Mouse (Mus musculus) c-Kit-negative CD71-positive TER-119-positive erythroid progenitor cells, embryonic 14.5 days (primary cell): ENCODE data around the gene Kcnd3.
A peak's percentile ranks its signal among the peaks of the same experiment; 100 is the strongest.
"Not testable (repeated sequence)": the region's sequence is repeated elsewhere in the genome, so short reads cannot be mapped to it uniquely, and the experiment has no call there.

Source experiments
- DNase-seq: peaks from one replicate; pipeline ENCODE4 v3.0.0-alpha.2; 2013; ENCODE audit warnings: low read depth, low spot score

Kcnd3 gene

GRCm38 (mm10) chr3:105699241-105699933 lies 247.3 kb downstream of the Kcnd3 start:
- peak; percentile 76 for DNase-seq

- DNase-seq, result not testable (repeated sequence)
These were observed 248.7 kb downstream of the Kcnd3 start for GRCm38 (mm10) chr3:105700786-105701185.

GRCm38 (mm10) chr3:105701399-105701798 lies 249.3 kb downstream of the Kcnd3 start:
- no peak for DNase-seq

GRCm38 (mm10) chr3:105703571-105703970 lies 251.4 kb downstream of the Kcnd3 start:
- no peak for DNase-seq

GRCm38 (mm10) chr3:105704031-105705008 lies 252.2 kb downstream of the Kcnd3 start, which contains the start of gene Inka2:
Gene Inka2, plus strand, starts transcription at chr3:105704599.
- DNase-seq, result peak; percentile 71

- DNase-seq, result no peak
These were observed 253.0 kb downstream of the Kcnd3 start for GRCm38 (mm10) chr3:105705061-105705549.

- no peak for DNase-seq
These were observed 253.4 kb downstream of the Kcnd3 start for GRCm38 (mm10) chr3:105705561-105705960.

- no peak for DNase-seq
These were observed 254.4 kb downstream of the Kcnd3 start for GRCm38 (mm10) chr3:105706366-105707020.

GRCm38 (mm10) chr3:105707590-105707989 lies 255.5 kb downstream of the Kcnd3 start:
- DNase-seq, result no peak

GRCm38 (mm10) chr3:105710246-105710645 lies 258.1 kb downstream of the Kcnd3 start:
- DNase-seq, result no peak

GRCm38 (mm10) chr3:105711741-105712140 lies 259.6 kb downstream of the Kcnd3 start:
- DNase-seq, result no peak

GRCm38 (mm10) chr3:105712827-105713226 lies 260.7 kb downstream of the Kcnd3 start:
- no peak for DNase-seq

GRCm38 (mm10) chr3:105714091-105714819 lies 262.1 kb downstream of the Kcnd3 start:
- DNase-seq, result no peak

GRCm38 (mm10) chr3:105714820-105715167 lies 262.7 kb downstream of the Kcnd3 start:
- no peak for DNase-seq

- DNase-seq, result no peak
These were observed 264.3 kb downstream of the Kcnd3 start for GRCm38 (mm10) chr3:105716353-105717000.

GRCm38 (mm10) chr3:105717856-105718555 lies 265.9 kb downstream of the Kcnd3 start:
- DNase-seq, result no peak

- no peak for DNase-seq
These were observed 266.6 kb downstream of the Kcnd3 start for GRCm38 (mm10) chr3:105718746-105719145.

- DNase-seq, result no peak
These were observed 267.8 kb downstream of the Kcnd3 start for GRCm38 (mm10) chr3:105719979-105720378.

- no peak for DNase-seq
These were observed 268.4 kb downstream of the Kcnd3 start for GRCm38 (mm10) chr3:105720514-105720913.

GRCm38 (mm10) chr3:105721681-105722201 lies 269.6 kb downstream of the Kcnd3 start:
- no peak for DNase-seq
